Mouse (Mus musculus): ENCODE measurements around the gene Swt1. TPM values are rescaled to one million over a fixed set of nuclear protein-coding genes. Genes with fewer than 3 reads are reported as not detected.

The Swt1 gene
- polyA plus RNA-seq, 1 experiment from 2014 or later, result 17.2 TPM

DNA sequence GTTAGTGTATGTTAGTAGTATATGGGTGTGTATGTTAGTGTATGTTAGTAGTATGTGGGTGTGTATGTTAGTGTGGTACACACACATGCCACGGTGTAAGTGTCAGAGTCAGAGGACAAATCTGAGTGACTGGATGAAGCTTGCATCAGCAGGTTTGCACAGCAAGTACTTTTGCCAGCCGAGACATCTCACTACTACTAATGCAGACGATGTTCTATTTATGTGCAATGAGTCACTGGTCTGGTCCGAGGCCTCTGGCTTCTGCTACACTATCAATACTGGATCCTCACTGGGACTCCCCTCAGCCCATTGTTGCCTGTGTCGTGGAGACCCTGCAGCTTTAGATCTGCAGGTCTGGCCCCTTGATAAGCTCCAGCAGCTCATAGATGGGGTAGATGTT, 56.7 kb downstream of the Swt1 start:
- TF ChIP-seq EP300 (IDR thresholded peaks at IDR 0.05; ENCODE audit: low read depth), result no peak
- no peak for TF ChIP-seq CTCF (IDR thresholded peaks at IDR 0.05; ENCODE audit: low read depth)
- Histone ChIP-seq H3K9ac (replicated peaks) (no peak overlapping the region), H3K4me2 (ENCODE audit: low read depth, low read length) (no peak overlapping the region), H3K4me3 (ENCODE audit: low read depth, low read length) (no peak overlapping the region), H3K27ac (ENCODE audit: low read depth) (no peak overlapping the region), H3K36me3 (replicated peaks; ENCODE audit: insufficient read depth, low read length) (peaks cover 32% of the 10 kb centered on the region), H3K9me3 (ENCODE audit: low read length) (no peaks in the 10 kb centered on the region), H3K4me1 (ENCODE audit: insufficient read depth) (no peaks in the 10 kb centered on the region), H3K27me3 (ENCODE audit: insufficient read depth, low read length) (no peaks in the 10 kb centered on the region)
- 82% methylated on average over 5 of the region's 5 CpGs for WGBS (ENCODE audit: insufficient replicate concordance)
- DNase-seq, result no peak
- ATAC-seq, result no peak

DNA sequence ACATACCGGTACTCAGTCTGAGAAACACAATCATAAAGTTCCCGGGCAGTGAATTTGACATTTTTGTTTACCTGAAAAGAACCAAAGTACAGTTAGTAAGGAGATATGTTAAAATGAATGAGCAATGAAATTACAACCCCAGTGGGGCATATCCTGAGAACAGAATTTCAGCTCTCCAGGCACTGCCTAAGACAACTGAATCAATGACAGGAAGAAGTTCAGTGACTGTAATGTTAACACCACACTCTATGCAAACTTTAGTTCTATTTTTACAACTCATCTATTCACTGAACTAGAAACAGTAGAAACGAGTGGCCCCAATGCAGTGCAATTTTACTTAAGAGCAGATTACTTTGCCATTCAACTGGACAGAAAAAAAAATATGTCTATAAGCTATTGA, 57.7 kb downstream of the Swt1 start:
- WGBS (ENCODE audit: insufficient replicate concordance), result 75% methylated on average over 3 of the region's 3 CpGs

DNA sequence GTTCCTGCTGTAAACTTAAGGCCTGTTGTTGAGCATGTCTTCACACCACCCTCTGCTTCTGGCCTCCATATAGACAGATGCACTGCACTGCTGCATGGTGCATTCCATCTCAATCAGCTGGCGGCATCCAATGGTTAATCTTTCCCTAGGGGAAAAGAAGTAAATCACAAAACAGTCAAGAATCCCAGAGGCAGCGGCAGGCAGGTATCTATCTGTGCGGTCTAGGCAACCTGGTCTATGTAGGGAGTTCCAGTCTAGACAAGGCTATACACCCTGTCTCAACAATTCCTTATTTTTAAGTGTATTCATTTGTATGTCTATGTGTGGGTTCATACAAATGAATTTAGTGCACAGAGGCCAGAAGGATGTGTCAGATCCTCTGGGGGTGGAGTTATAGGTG, 59.8 kb downstream of the Swt1 start:
- no peak overlapping the region for H3K4me2 ChIP-seq (ENCODE audit: low read depth, low read length)
- no peaks in the 10 kb centered on the region for H3K9me3 ChIP-seq (ENCODE audit: low read length)
- no peak for ATAC-seq
- no peak for TF ChIP-seq CTCF (IDR thresholded peaks at IDR 0.05; ENCODE audit: low read depth)
- no peak for TF ChIP-seq EP300 (IDR thresholded peaks at IDR 0.05; ENCODE audit: low read depth)
- no peak overlapping the region for H3K4me3 ChIP-seq (ENCODE audit: low read depth, low read length)
- H3K27me3 ChIP-seq (ENCODE audit: insufficient read depth, low read length), result no peaks in the 10 kb centered on the region
- no peak overlapping the region for H3K27ac ChIP-seq (ENCODE audit: low read depth)
- H3K4me1 ChIP-seq (ENCODE audit: insufficient read depth), result no peaks in the 10 kb centered on the region
- H3K9ac ChIP-seq (replicated peaks), result no peak overlapping the region
- no peak for DNase-seq
- 92% methylated on average over 3 of the region's 3 CpGs for WGBS (ENCODE audit: insufficient replicate concordance)
- peaks cover 58% of the 10 kb centered on the region for H3K36me3 ChIP-seq (replicated peaks; ENCODE audit: insufficient read depth, low read length)

More for the DNA sequence above, 57.7 kb downstream of the Swt1 start:
- Histone ChIP-seq H3K36me3 (replicated peaks; ENCODE audit: insufficient read depth, low read length) (peaks cover 37% of the 10 kb centered on the region), H3K4me1 (ENCODE audit: insufficient read depth) (no peaks in the 10 kb centered on the region), H3K4me2 (ENCODE audit: low read depth, low read length) (no peak overlapping the region), H3K9me3 (ENCODE audit: low read length) (no peaks in the 10 kb centered on the region), H3K27ac (ENCODE audit: low read depth) (no peak overlapping the region), H3K27me3 (ENCODE audit: insufficient read depth, low read length) (no peaks in the 10 kb centered on the region), H3K9ac (replicated peaks) (no peak overlapping the region), H3K4me3 (ENCODE audit: low read depth, low read length) (no peak overlapping the region)
- TF ChIP-seq EP300 (IDR thresholded peaks at IDR 0.05; ENCODE audit: low read depth) (no peak), CTCF (IDR thresholded peaks at IDR 0.05; ENCODE audit: low read depth) (no peak)
- ATAC-seq (no peak), DNase-seq (no peak)

DNA sequence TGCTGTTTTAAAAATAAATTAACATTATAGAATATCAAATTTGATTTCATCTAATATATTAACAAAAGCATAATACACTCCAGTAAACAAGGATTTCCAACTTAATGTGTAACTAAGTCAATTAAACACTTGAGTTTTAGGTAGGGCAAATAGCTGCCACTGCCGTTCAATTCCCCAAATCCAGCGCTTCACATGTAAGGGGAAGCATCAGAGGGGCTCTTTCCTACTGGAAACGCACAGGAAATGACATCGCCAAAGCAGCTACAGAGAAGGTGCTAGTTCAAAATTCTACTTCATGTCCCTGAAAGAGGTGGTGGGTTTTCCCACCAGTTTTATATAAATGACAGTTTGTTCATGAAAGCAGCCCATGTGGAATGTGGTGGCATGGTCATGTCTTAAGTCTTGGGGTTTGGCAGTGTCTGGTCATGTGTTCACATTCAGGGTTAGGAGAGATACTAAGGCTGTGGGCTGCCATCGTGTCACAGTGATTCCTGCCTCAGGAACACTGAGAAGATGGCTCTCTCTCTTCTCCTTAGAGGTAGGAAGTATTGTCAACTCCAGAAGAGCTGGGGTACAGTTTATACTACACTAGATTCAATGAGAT, 60.4 kb downstream of the Swt1 start:
- H3K9me3 ChIP-seq (ENCODE audit: low read length), result no peaks in the 10 kb centered on the region
- WGBS (ENCODE audit: insufficient replicate concordance), result 88% methylated on average over 5 of the region's 5 CpGs
- no peak overlapping the region for H3K4me2 ChIP-seq (ENCODE audit: low read depth, low read length)

DNA sequence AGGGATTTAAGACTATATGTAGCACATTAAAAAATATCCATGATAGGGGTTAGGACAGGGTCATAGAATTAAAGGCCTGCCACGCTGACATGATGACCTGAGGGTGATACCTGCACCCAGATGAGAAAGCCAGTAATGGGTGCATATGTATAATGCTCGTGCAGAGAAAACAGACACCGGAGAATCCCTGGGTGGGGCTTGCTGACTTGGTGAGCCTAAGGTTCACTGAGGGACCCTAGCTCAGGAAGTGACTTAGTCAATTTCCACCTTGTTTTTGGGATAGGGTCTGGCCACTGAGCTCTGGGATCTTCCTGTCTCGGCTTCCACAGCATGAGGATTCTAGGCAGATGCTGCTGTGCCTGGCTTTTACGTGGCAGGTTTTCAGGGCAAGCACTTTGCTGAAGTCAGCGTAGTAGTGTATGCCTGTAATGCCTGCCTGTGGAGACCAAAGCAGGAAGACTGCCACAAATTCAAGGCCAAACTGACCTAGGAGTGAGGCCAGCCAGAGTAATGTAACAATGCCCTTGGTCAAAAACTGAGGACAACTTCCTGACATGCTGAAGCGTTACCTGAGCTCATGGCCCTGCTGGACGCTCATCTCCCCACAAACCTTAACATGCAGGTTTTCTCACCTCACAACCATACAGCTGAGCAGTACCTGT, 61.2 kb downstream of the Swt1 start:
- H3K4me3 ChIP-seq (ENCODE audit: low read depth, low read length), result no peak overlapping the region
- TF ChIP-seq EP300 (IDR thresholded peaks at IDR 0.05; ENCODE audit: low read depth) (no peak), CTCF (IDR thresholded peaks at IDR 0.05; ENCODE audit: low read depth) (no peak)
- ATAC-seq (no peak), DNase-seq (no peak)
- no peak overlapping the region for H3K4me2 ChIP-seq (ENCODE audit: low read depth, low read length)
- H3K27ac ChIP-seq (ENCODE audit: low read depth), result no peak overlapping the region
- no peaks in the 10 kb centered on the region for H3K4me1 ChIP-seq (ENCODE audit: insufficient read depth)
- H3K9ac ChIP-seq (replicated peaks), result no peak overlapping the region
- H3K9me3 ChIP-seq (ENCODE audit: low read length), result no peaks in the 10 kb centered on the region
- WGBS (ENCODE audit: insufficient replicate concordance), result 78% methylated on average over 8 of the region's 8 CpGs
- no peaks in the 10 kb centered on the region for H3K27me3 ChIP-seq (ENCODE audit: insufficient read depth, low read length)
- H3K36me3 ChIP-seq (replicated peaks; ENCODE audit: insufficient read depth, low read length), result peaks cover 72% of the 10 kb centered on the region

More for the DNA sequence above, 60.4 kb downstream of the Swt1 start:
- DNase-seq (no peak), ATAC-seq (no peak)
- no peaks in the 10 kb centered on the region for H3K27me3 ChIP-seq (ENCODE audit: insufficient read depth, low read length)
- H3K4me3 ChIP-seq (ENCODE audit: low read depth, low read length), result no peak overlapping the region
- no peaks in the 10 kb centered on the region for H3K4me1 ChIP-seq (ENCODE audit: insufficient read depth)
- peaks cover 65% of the 10 kb centered on the region for H3K36me3 ChIP-seq (replicated peaks; ENCODE audit: insufficient read depth, low read length)
- TF ChIP-seq CTCF (IDR thresholded peaks at IDR 0.05; ENCODE audit: low read depth), result no peak
- no peak for TF ChIP-seq EP300 (IDR thresholded peaks at IDR 0.05; ENCODE audit: low read depth)
- no peak overlapping the region for H3K9ac ChIP-seq (replicated peaks)
- no peak overlapping the region for H3K27ac ChIP-seq (ENCODE audit: low read depth)

DNA sequence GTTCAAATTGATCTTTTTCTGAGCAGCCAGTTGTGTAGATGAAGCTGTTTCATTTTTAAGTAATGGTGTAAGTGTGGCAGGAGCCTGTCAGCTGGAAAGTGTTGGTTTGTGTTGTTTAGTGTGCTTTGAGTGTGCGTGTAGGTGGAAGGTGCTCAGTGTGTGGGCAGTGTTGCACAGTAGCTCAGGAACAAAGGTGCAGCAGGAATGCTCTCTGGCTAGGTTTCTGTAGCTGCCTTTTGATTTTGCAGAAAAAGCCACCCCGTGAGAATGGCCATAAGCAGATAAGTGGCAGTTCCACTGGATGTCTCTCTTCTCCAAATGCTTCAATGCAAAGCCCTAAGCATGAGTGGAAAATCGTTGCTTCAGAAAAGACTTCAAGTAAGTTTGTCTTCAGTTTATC, 68.9 kb downstream of the Swt1 start:
- 82% methylated on average over 3 of the region's 3 CpGs for WGBS (ENCODE audit: insufficient replicate concordance)
- Histone ChIP-seq H3K4me2 (ENCODE audit: low read depth, low read length) (no peak overlapping the region), H3K4me1 (ENCODE audit: insufficient read depth) (no peaks in the 10 kb centered on the region), H3K36me3 (replicated peaks; ENCODE audit: insufficient read depth, low read length) (peaks cover 90% of the 10 kb centered on the region), H3K27me3 (ENCODE audit: insufficient read depth, low read length) (no peaks in the 10 kb centered on the region), H3K27ac (ENCODE audit: low read depth) (no peak overlapping the region), H3K9me3 (ENCODE audit: low read length) (no peaks in the 10 kb centered on the region), H3K9ac (replicated peaks) (no peak overlapping the region), H3K4me3 (ENCODE audit: low read depth, low read length) (no peak overlapping the region)
- TF ChIP-seq EP300 (IDR thresholded peaks at IDR 0.05; ENCODE audit: low read depth) (no peak), CTCF (IDR thresholded peaks at IDR 0.05; ENCODE audit: low read depth) (no peak)
- ATAC-seq, result no peak
- no peak for DNase-seq
